Mouse (Mus musculus): ENCODE data around the gene Spag9. TPM values are rescaled to one million over a fixed set of nuclear protein-coding genes. Genes with fewer than 3 reads are reported as not detected.
A peak's percentile ranks its signal among the peaks of the same experiment; 100 is the strongest.

The Spag9 gene
- polyA plus RNA-seq, 1 experiment from 2014 or later: 96.2 TPM

GRCm38 (mm10) chr11:94138411-94139231 is 142.7 kb downstream of the Spag9 start:
- Histone ChIP-seq H3K36me3 (no peaks in the 10 kb centered on the region), H3K27ac (no peak overlapping the region), H3K27me3 (replicated peaks) (no peaks in the 10 kb centered on the region), H3K4me1 (peaks cover 22% of the 10 kb centered on the region), H3K4me3 (no peak overlapping the region), H3K9me3 (no peaks in the 10 kb centered on the region), H3K4me2 (replicated peaks) (no peak overlapping the region), H3K9ac (no peak overlapping the region)
- 36% methylated on average over 24 of the region's 24 CpGs for WGBS
- no peak for ATAC-seq (ENCODE audit: low FRiP score, low read depth)

GRCm38 (mm10) chr11:94139232-94139620 is 143.3 kb downstream of the Spag9 start:
- Histone ChIP-seq H3K27ac (no peak overlapping the region), H3K36me3 (no peaks in the 10 kb centered on the region), H3K9me3 (no peaks in the 10 kb centered on the region), H3K4me2 (replicated peaks) (no peak overlapping the region), H3K4me3 (no peak overlapping the region), H3K27me3 (replicated peaks) (no peaks in the 10 kb centered on the region), H3K4me1 (peaks cover 16% of the 10 kb centered on the region), H3K9ac (no peak overlapping the region)
- 91% methylated on average over 5 of the region's 5 CpGs for WGBS
- ATAC-seq (ENCODE audit: low FRiP score, low read depth): no peak

GRCm38 (mm10) chr11:94140540-94140939 is 144.6 kb downstream of the Spag9 start:
- ATAC-seq (ENCODE audit: low FRiP score, low read depth): no peak

GRCm38 (mm10) chr11:94141564-94141963 is 145.7 kb downstream of the Spag9 start:
- H3K27me3 ChIP-seq (replicated peaks): no peaks in the 10 kb centered on the region
- H3K9ac ChIP-seq: no peak overlapping the region
- H3K9me3 ChIP-seq: no peaks in the 10 kb centered on the region
- no peaks in the 10 kb centered on the region for H3K36me3 ChIP-seq
- no peak overlapping the region for H3K27ac ChIP-seq
- no peak overlapping the region for H3K4me3 ChIP-seq
- 52% methylated on average over 3 of the region's 3 CpGs for WGBS
- H3K4me1 ChIP-seq: peaks cover 13% of the 10 kb centered on the region
- ATAC-seq (ENCODE audit: low FRiP score, low read depth): no peak
- H3K4me2 ChIP-seq (replicated peaks): no peak overlapping the region

More at GRCm38 (mm10) chr11:94140540-94140939, 144.6 kb downstream of the Spag9 start:
- peaks cover 13% of the 10 kb centered on the region for H3K4me1 ChIP-seq
- no peak overlapping the region for H3K9ac ChIP-seq
- H3K4me3 ChIP-seq: no peak overlapping the region
- no peaks in the 10 kb centered on the region for H3K9me3 ChIP-seq
- WGBS: 57% methylated on average over 3 of the region's 3 CpGs
- no peaks in the 10 kb centered on the region for H3K27me3 ChIP-seq (replicated peaks)
- H3K27ac ChIP-seq: no peak overlapping the region
- H3K4me2 ChIP-seq (replicated peaks): no peak overlapping the region
- H3K36me3 ChIP-seq: no peaks in the 10 kb centered on the region

- Histone ChIP-seq H3K9me3 (no peaks in the 10 kb centered on the region), H3K36me3 (no peaks in the 10 kb centered on the region), H3K27me3 (replicated peaks) (no peaks in the 10 kb centered on the region), H3K4me2 (replicated peaks) (no peak overlapping the region), H3K9ac (no peak overlapping the region), H3K4me1 (peaks cover 4% of the 10 kb centered on the region; the same call in 1 of the 2 replicates), H3K27ac (no peak overlapping the region), H3K4me3 (no peak overlapping the region)
- no peak for ATAC-seq (ENCODE audit: low FRiP score, low read depth)
- 76% methylated on average over 2 of the region's 2 CpGs for WGBS
These were observed 147.4 kb downstream of the Spag9 start for GRCm38 (mm10) chr11:94143336-94143735.

GRCm38 (mm10) chr11:94144771-94145539 is 149.1 kb downstream of the Spag9 start:
- Histone ChIP-seq H3K4me1 (peaks cover 10% of the 10 kb centered on the region; the same call in 1 of the 2 replicates), H3K27me3 (replicated peaks) (no peaks in the 10 kb centered on the region), H3K9ac (no peak overlapping the region), H3K27ac (no peak overlapping the region), H3K9me3 (no peaks in the 10 kb centered on the region), H3K36me3 (no peaks in the 10 kb centered on the region), H3K4me3 (no peak overlapping the region), H3K4me2 (replicated peaks) (no peak overlapping the region)
- no peak for ATAC-seq (ENCODE audit: low FRiP score, low read depth)
- WGBS: 79% methylated on average over 11 of the region's 11 CpGs

- no peak overlapping the region for H3K4me2 ChIP-seq (replicated peaks)
- no peak for ATAC-seq (ENCODE audit: low FRiP score, low read depth)
- H3K36me3 ChIP-seq: no peaks in the 10 kb centered on the region
- H3K4me3 ChIP-seq: no peak overlapping the region
- 93% methylated on average over 14 of the region's 14 CpGs for WGBS
- no peak overlapping the region for H3K9ac ChIP-seq
- peaks cover 21% of the 10 kb centered on the region; the same call in 1 of the 2 replicates for H3K4me1 ChIP-seq
- no peaks in the 10 kb centered on the region for H3K9me3 ChIP-seq
- H3K27me3 ChIP-seq (replicated peaks): 0 out of 2 replicates have a peak, but pooled peaks cover 8% of the 10 kb centered on the region
- H3K27ac ChIP-seq: no peak overlapping the region
These were observed 150.2 kb downstream of the Spag9 start for GRCm38 (mm10) chr11:94146049-94146605.

GRCm38 (mm10) chr11:94146733-94147485 is 151.0 kb downstream of the Spag9 start:
- H3K4me2 ChIP-seq (replicated peaks): no peak overlapping the region
- no peaks in the 10 kb centered on the region for H3K9me3 ChIP-seq
- H3K4me3 ChIP-seq: no peak overlapping the region
- no peak for ATAC-seq (ENCODE audit: low FRiP score, low read depth)
- H3K4me1 ChIP-seq: peaks cover 22% of the 10 kb centered on the region; the same call in 1 of the 2 replicates
- no peak overlapping the region for H3K9ac ChIP-seq
- WGBS: 78% methylated on average over 11 of the region's 11 CpGs
- no peak overlapping the region for H3K27ac ChIP-seq
- H3K36me3 ChIP-seq: no peaks in the 10 kb centered on the region
- 0 out of 2 replicates have a peak, but pooled peaks cover 8% of the 10 kb centered on the region for H3K27me3 ChIP-seq (replicated peaks)

GRCm38 (mm10) chr11:94148105-94148696 is 152.3 kb downstream of the Spag9 start:
- Histone ChIP-seq H3K9me3 (no peaks in the 10 kb centered on the region), H3K27me3 (replicated peaks) (0 out of 2 replicates have a peak, but pooled peaks cover 8% of the 10 kb centered on the region), H3K4me2 (replicated peaks) (peak overlapping the region; percentile 14; the same call in 1 of the 2 replicates), H3K4me1 (peaks cover 22% of the 10 kb centered on the region; the same call in 1 of the 2 replicates), H3K36me3 (no peaks in the 10 kb centered on the region), H3K27ac (no peak overlapping the region), H3K4me3 (no peak overlapping the region), H3K9ac (no peak overlapping the region)
- 57% methylated on average over 12 of the region's 12 CpGs for WGBS
- no peak for ATAC-seq (ENCODE audit: low FRiP score, low read depth)

GRCm38 (mm10) chr11:94148931-94149491 is 153.1 kb downstream of the Spag9 start:
- no peaks in the 10 kb centered on the region for H3K36me3 ChIP-seq
- H3K4me2 ChIP-seq (replicated peaks): peak overlapping the region; percentile 76
- H3K4me3 ChIP-seq: peak overlapping the region; percentile 38
- H3K9me3 ChIP-seq: no peaks in the 10 kb centered on the region
- H3K27me3 ChIP-seq (replicated peaks): 0 out of 2 replicates have a peak, but pooled peaks cover 8% of the 10 kb centered on the region
- peak overlapping the region; percentile 62 for H3K9ac ChIP-seq
- H3K27ac ChIP-seq: peak overlapping the region; percentile 53; the same call in 1 of the 2 replicates
- under 1% methylated on average over 46 of the region's 46 CpGs for WGBS
- ATAC-seq (ENCODE audit: low FRiP score, low read depth): peak; percentile 61
- peaks cover 22% of the 10 kb centered on the region; the same call in 1 of the 2 replicates for H3K4me1 ChIP-seq

Measured in neural tube, embryonic 12.5 days (tissue).